Mouse (Mus musculus) liver, postnatal 0 days (tissue): ENCODE data around the gene Dytn. TPM values are rescaled to one million over a fixed set of nuclear protein-coding genes. Genes with fewer than 3 reads are reported as not detected.

Source experiments
- ATAC-seq: fragments of 200-750 bp; cut with Nextera tagmentation; 2 replicates; pipeline ENCODE4 v1.8.0; 2017; ENCODE audit warnings: mild to moderate bottlenecking, moderate library complexity
- DNase-seq: peaks from one replicate; pipeline ENCODE4 v3.0.0-alpha.2; 2016
- H3K27ac ChIP-seq: fragments of 300-500 bp; sonication (generic); 2 replicates; pipeline ENCODE4 v1.5.1; 2014; ENCODE audit warnings: antibody characterized with exemption, moderate library complexity, mild to moderate bottlenecking, low read depth
- H3K27me3 ChIP-seq: fragments of 300-500 bp; sonication (generic); 2 replicates; pipeline ENCODE4 v1.6.1; 2014; ENCODE audit warnings: low read length, control low read depth, mixed read lengths; ENCODE audit not compliant: insufficient read depth
- H3K36me3 ChIP-seq: fragments of 300-500 bp; sonication (generic); replicated peaks from 2 replicates; pipeline ENCODE4 v1.6.1; 2014; ENCODE audit warnings: mild to moderate bottlenecking, control low read depth, low read length, moderate library complexity, mixed read lengths; ENCODE audit not compliant: insufficient read depth
- H3K4me1 ChIP-seq: fragments of 300-500 bp; sonication (generic); 2 replicates; pipeline ENCODE4 v1.6.1; 2014; ENCODE audit warnings: antibody characterized with exemption, mild to moderate bottlenecking, control low read depth; ENCODE audit not compliant: insufficient read depth
- H3K4me2 ChIP-seq: fragments of 300-500 bp; sonication (generic); 2 replicates; pipeline ENCODE4 v1.6.1; 2014; ENCODE audit warnings: low read depth, mild to moderate bottlenecking, low read length, moderate library complexity, mixed read lengths
- H3K4me3 ChIP-seq: fragments of 300-500 bp; sonication (generic); 2 replicates; pipeline ENCODE4 v1.5.1; 2014; ENCODE audit warnings: low read depth, low read length
- H3K9ac ChIP-seq: fragments of 300-500 bp; sonication (generic); replicated peaks from 2 replicates; pipeline ENCODE4 v1.6.1; 2014; ENCODE audit warnings: mild to moderate bottlenecking, moderate library complexity
- H3K9me3 ChIP-seq: fragments of 300-500 bp; sonication (generic); 2 replicates; pipeline ENCODE4 v1.6.1; 2016; ENCODE audit warnings: mild to moderate bottlenecking, control low read depth, low read length, mixed read lengths
- CTCF ChIP-seq: sonication (generic); IDR thresholded peaks from 2 replicates; pipeline ENCODE4 v1.5.1; 2016; ENCODE audit warnings: antibody characterized with exemption, low read depth
- EP300 ChIP-seq: IDR thresholded peaks from 2 replicates; pipeline ENCODE4 v1.6.1; 2016; ENCODE audit warnings: antibody characterized with exemption, low read depth, mild to moderate bottlenecking
- WGBS: fragments of 180-500 bp; shearing (Covaris S2); extraction: QIAGEN DNeasy Blood & Tissue Kit; methylation state at CpG from one replicate; pipeline ENCODE4 v1.1.7; 2014; ENCODE audit not compliant: insufficient replicate concordance; 5-methylcytosine and 5-hydroxymethylcytosine counted together
- polyA plus RNA-seq: library from polyadenylated mRNA; unstranded; fragments of >200 nt; fragmentation: Nextera tagmentation; extraction: Ambion mirVana; gene quantifications from 2 replicates; pipeline ENCODE4 v1.2.1, GENCODE M21; 2015

Dytn gene
- not detected in 2 replicates for polyA plus RNA-seq

GRCm38 (mm10) chr1:63686827-63687226 lies at the start of gene Dytn:
Gene Dytn, minus strand, starts transcription at chr1:63686927.
- Histone ChIP-seq H3K27ac (no peak within 1 kb of the TSS), H3K36me3 (no peaks in the 10 kb centered on the region), H3K4me1 (no peaks in the 10 kb centered on the region), H3K9ac (no peak within 1 kb of the TSS), H3K4me2 (no peak within 1 kb of the TSS), H3K9me3 (no peaks in the 10 kb centered on the region), H3K4me3 (no peak within 1 kb of the TSS), H3K27me3 (no peaks in the 10 kb centered on the region)
- TF ChIP-seq CTCF (no peak), EP300 (no peak)
- ATAC-seq (no peak), DNase-seq (no peak)
- 75% methylated on average over 4 of the region's 4 CpGs for WGBS

GRCm38 (mm10) chr1:63730240-63730771 lies 43.6 kb upstream of the Dytn start, which contains the start of the genes Mdh1b and Fastkd2:
Gene Mdh1b, minus strand, starts transcription at chr1:63730318.
Gene Fastkd2, plus strand, starts transcription at chr1:63730614.
- Histone ChIP-seq H3K27me3 (no peaks in the 10 kb centered on the region), H3K36me3 (no peaks in the 10 kb centered on the region; the same call in none of the 2 replicates), H3K4me3 (peak within 1 kb of the TSS; percentile 65), H3K4me2 (peak within 1 kb of the TSS; percentile 74), H3K27ac (no peak within 1 kb of the TSS), H3K9me3 (no peaks in the 10 kb centered on the region), H3K4me1 (peaks cover 7% of the 10 kb centered on the region; the same call in 1 of the 2 replicates), H3K9ac (peak within 1 kb of the TSS; percentile 65)
- ATAC-seq = peak; percentile 98
- peak; percentile 87 for DNase-seq
- under 1% methylated on average over 31 of the region's 31 CpGs for WGBS
- TF ChIP-seq EP300 (peak; percentile 57), CTCF (no peak)

GRCm38 (mm10) chr1:63729796-63730195 lies 43.1 kb upstream of the Dytn start:
- DNase-seq = no peak
- Histone ChIP-seq H3K9ac (no peak overlapping the region), H3K27me3 (no peaks in the 10 kb centered on the region), H3K4me1 (peaks cover 7% of the 10 kb centered on the region; the same call in 1 of the 2 replicates), H3K4me2 (peak overlapping the region; percentile 74), H3K27ac (no peak overlapping the region), H3K9me3 (no peaks in the 10 kb centered on the region), H3K4me3 (peak overlapping the region; percentile 65), H3K36me3 (no peaks in the 10 kb centered on the region)
- no peak for ATAC-seq
- 63% methylated on average over 8 of the region's 8 CpGs for WGBS
- TF ChIP-seq EP300 (no peak), CTCF (no peak)

- H3K4me1 ChIP-seq = no peaks in the 10 kb centered on the region
- H3K4me2 ChIP-seq = no peak overlapping the region
- no peak overlapping the region for H3K27ac ChIP-seq
- TF ChIP-seq CTCF = no peak
- no peak for TF ChIP-seq EP300
- WGBS = 74% methylated on average over 7 of the region's 7 CpGs
- no peaks in the 10 kb centered on the region for H3K27me3 ChIP-seq
- H3K4me3 ChIP-seq = no peak overlapping the region
- no peak for DNase-seq
- no peak for ATAC-seq
- H3K9ac ChIP-seq = no peak overlapping the region
- no peaks in the 10 kb centered on the region for H3K9me3 ChIP-seq
- no peaks in the 10 kb centered on the region for H3K36me3 ChIP-seq
Measured at GRCm38 (mm10) chr1:63720161-63720560, 33.4 kb upstream of the Dytn start.

GRCm38 (mm10) chr1:63708876-63709275 lies 22.1 kb upstream of the Dytn start:
- Histone ChIP-seq H3K4me3 (no peak overlapping the region), H3K9ac (no peak overlapping the region), H3K4me2 (no peak overlapping the region), H3K27ac (no peak overlapping the region), H3K9me3 (no peaks in the 10 kb centered on the region), H3K27me3 (no peaks in the 10 kb centered on the region), H3K36me3 (no peaks in the 10 kb centered on the region), H3K4me1 (no peaks in the 10 kb centered on the region)
- 69% methylated on average over 3 of the region's 3 CpGs for WGBS
- DNase-seq (no peak), ATAC-seq (no peak)
- no peak for TF ChIP-seq CTCF
- no peak for TF ChIP-seq EP300

GRCm38 (mm10) chr1:63705733-63706132 lies 19.0 kb upstream of the Dytn start:
- no peak overlapping the region for H3K4me2 ChIP-seq
- no peak overlapping the region for H3K9ac ChIP-seq
- H3K27ac ChIP-seq = no peak overlapping the region
- no peaks in the 10 kb centered on the region for H3K4me1 ChIP-seq
- WGBS = 64% methylated on average over 5 of the region's 5 CpGs
- no peak for TF ChIP-seq EP300
- TF ChIP-seq CTCF = no peak
- ATAC-seq = peak; percentile 57; the same call in 1 of the 2 replicates
- DNase-seq = peak; percentile 59
- no peaks in the 10 kb centered on the region for H3K36me3 ChIP-seq
- H3K9me3 ChIP-seq = no peaks in the 10 kb centered on the region
- no peaks in the 10 kb centered on the region for H3K27me3 ChIP-seq
- no peak overlapping the region for H3K4me3 ChIP-seq

GRCm38 (mm10) chr1:63696861-63697260 lies 10.1 kb upstream of the Dytn start:
- Histone ChIP-seq H3K9me3 (no peaks in the 10 kb centered on the region), H3K4me3 (no peak overlapping the region), H3K4me2 (no peak overlapping the region), H3K9ac (no peak overlapping the region), H3K36me3 (no peaks in the 10 kb centered on the region), H3K4me1 (no peaks in the 10 kb centered on the region), H3K27ac (no peak overlapping the region), H3K27me3 (no peaks in the 10 kb centered on the region)
- TF ChIP-seq CTCF (no peak), EP300 (no peak)
- ATAC-seq = no peak
- no peak for DNase-seq
- WGBS = 64% methylated on average over 3 of the region's 3 CpGs
